Mouse (Mus musculus) hindbrain, embryonic 15.5 days (tissue): Measurements from ENCODE around the gene Eml5. TPM values are rescaled to one million over a fixed set of nuclear protein-coding genes. Genes with fewer than 3 reads are reported as not detected.

Source experiments
- ATAC-seq: fragments of 200-750 bp; cut with Nextera tagmentation; 2 replicates; pipeline ENCODE4 v1.8.0; 2017; ENCODE audit warnings: low read depth, moderate number of reproducible peaks, moderate TSS enrichment; ENCODE audit not compliant: low FRiP score
- H3K27ac ChIP-seq: fragments of 300-500 bp; sonication (generic); replicated peaks from 2 replicates; pipeline ENCODE4 v1.5.1; 2015; ENCODE audit warnings: mild to moderate bottlenecking, inconsistent platforms
- H3K27me3 ChIP-seq: fragments of 300-500 bp; sonication (generic); 2 replicates; pipeline ENCODE4 v1.6.1; 2015; ENCODE audit warnings: control low read depth, inconsistent platforms
- H3K36me3 ChIP-seq: fragments of 300-500 bp; sonication (generic); 2 replicates; pipeline ENCODE4 v1.6.1; 2015; ENCODE audit warnings: control low read depth, inconsistent platforms
- H3K4me1 ChIP-seq: fragments of 300-500 bp; sonication (generic); replicated peaks from 2 replicates; pipeline ENCODE4 v1.6.1; 2015; ENCODE audit warnings: control low read depth, inconsistent platforms
- H3K4me2 ChIP-seq: fragments of 300-500 bp; sonication (generic); 2 replicates; pipeline ENCODE4 v1.6.1; 2015; ENCODE audit warnings: moderate library complexity, mild to moderate bottlenecking, inconsistent platforms
- H3K4me3 ChIP-seq: fragments of 300-500 bp; sonication (generic); 2 replicates; pipeline ENCODE4 v1.5.1; 2015; ENCODE audit warnings: mild to moderate bottlenecking, inconsistent platforms
- H3K9ac ChIP-seq: fragments of 300-500 bp; sonication (generic); 2 replicates; pipeline ENCODE4 v1.6.1; 2015; ENCODE audit warnings: inconsistent platforms
- H3K9me3 ChIP-seq: fragments of 300-500 bp; sonication (generic); 2 replicates; pipeline ENCODE4 v1.6.1; 2016; ENCODE audit warnings: control low read depth, inconsistent platforms
- WGBS: fragments of 180-500 bp; shearing (Covaris S2); methylation state at CpG from one replicate; pipeline ENCODE4 v1.1.7; 2015; 5-methylcytosine and 5-hydroxymethylcytosine counted together
- polyA plus RNA-seq: library from polyadenylated mRNA; unstranded; fragments of >200 nt; fragmentation: Nextera tagmentation; extraction: Ambion mirVana; gene quantifications from 2 replicates; pipeline ENCODE4 v1.2.1, GENCODE M21; 2015

Eml5 gene
- polyA plus RNA-seq, 1 experiment from 2014 or later = 19.3 TPM

DNA sequence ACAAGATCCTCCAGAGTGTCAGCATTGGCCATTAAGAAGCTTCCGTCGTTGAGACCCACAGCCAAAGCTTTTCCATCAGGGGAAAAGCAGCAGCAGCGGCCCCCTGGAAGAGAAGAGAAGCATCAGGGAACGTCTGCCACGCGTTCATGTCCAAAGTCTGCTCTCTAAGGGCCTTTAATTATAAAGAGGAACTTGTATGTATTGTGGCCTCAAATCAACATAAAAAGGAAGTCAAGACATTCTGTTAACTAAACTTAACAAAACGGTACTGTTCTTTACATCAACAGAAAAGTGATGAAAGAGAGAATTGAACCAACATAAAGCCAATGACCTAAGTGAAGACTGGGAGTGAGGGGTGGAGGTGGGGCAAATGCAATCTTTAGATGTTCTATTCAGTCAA, 70.2 kb downstream of the Eml5 start:
- 86% methylated on average over 7 of the region's 7 CpGs for WGBS
- H3K27me3 ChIP-seq = no peaks in the 10 kb centered on the region

DNA sequence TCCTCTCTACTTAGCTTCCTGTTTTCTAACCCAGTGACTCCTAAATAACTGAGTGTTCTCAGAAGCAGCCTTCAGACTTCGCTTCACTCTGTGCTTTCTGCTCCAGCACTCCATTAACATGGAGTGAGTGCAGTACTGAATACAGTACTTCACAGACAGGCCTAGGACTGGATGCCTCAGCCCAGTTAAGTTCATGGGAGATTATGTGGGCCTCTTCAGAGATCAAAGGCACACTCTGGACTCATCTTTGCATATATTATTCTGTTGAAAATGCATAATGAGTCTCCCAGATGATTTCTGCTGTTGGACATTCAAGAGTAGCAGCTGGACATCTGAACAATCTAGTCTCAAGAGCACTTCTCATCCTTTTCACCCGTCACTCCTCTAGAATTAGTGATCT, 80.5 kb downstream of the Eml5 start:
- Histone ChIP-seq H3K27me3 (no peaks in the 10 kb centered on the region), H3K4me2 (no peak overlapping the region), H3K4me3 (no peak overlapping the region), H3K27ac (no peak overlapping the region), H3K36me3 (peaks cover 12% of the 10 kb centered on the region), H3K4me1 (no peaks in the 10 kb centered on the region), H3K9ac (no peak overlapping the region), H3K9me3 (no peaks in the 10 kb centered on the region)
- WGBS = 68% methylated on average over 2 of the region's 2 CpGs
- ATAC-seq = no peak

More for the DNA sequence above, 70.2 kb downstream of the Eml5 start:
- Histone ChIP-seq H3K36me3 (peaks cover 21% of the 10 kb centered on the region), H3K4me3 (no peak overlapping the region), H3K27ac (no peak overlapping the region), H3K4me2 (no peak overlapping the region), H3K4me1 (no peaks in the 10 kb centered on the region), H3K9me3 (no peaks in the 10 kb centered on the region), H3K9ac (no peak overlapping the region)
- no peak for ATAC-seq

DNA sequence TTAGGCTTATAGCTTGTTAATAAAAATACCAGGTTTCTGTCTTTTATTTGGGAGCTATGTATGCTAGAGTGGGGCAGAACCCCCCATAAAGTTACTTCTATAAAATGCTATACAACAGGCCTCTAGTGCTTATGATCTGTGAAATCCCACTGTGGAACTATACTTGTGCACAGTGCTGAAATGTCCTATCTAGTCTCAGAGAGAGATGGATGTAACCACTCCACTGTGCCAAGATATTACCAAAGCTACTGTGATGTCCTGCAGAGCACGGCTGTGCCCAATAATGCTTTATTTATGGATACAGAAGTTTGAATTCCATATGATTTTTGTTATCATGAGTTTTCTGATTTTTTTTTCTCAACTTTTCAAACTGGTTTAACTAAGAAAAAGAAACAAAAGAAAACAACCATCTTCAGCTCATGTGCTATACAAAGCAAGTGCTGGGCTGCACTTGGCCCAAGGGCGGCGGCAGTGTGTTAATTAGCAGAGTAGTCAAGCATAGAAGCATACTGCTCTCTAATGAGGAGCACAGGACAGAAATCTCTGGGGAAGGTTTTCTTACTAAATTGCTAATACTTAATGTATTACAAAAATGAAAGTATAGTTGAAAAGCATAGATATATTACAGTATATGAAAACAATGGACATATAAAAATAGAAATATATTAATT, 97.1 kb downstream of the Eml5 start:
- no peaks in the 10 kb centered on the region for H3K9me3 ChIP-seq
- no peak overlapping the region for H3K4me3 ChIP-seq
- no peak overlapping the region for H3K9ac ChIP-seq
- no peak overlapping the region for H3K27ac ChIP-seq
- H3K27me3 ChIP-seq = no peaks in the 10 kb centered on the region
- ATAC-seq = no peak
- H3K36me3 ChIP-seq = peaks cover 31% of the 10 kb centered on the region
- H3K4me1 ChIP-seq = no peaks in the 10 kb centered on the region
- 59% methylated on average over 3 of the region's 3 CpGs for WGBS
- no peak overlapping the region for H3K4me2 ChIP-seq

DNA sequence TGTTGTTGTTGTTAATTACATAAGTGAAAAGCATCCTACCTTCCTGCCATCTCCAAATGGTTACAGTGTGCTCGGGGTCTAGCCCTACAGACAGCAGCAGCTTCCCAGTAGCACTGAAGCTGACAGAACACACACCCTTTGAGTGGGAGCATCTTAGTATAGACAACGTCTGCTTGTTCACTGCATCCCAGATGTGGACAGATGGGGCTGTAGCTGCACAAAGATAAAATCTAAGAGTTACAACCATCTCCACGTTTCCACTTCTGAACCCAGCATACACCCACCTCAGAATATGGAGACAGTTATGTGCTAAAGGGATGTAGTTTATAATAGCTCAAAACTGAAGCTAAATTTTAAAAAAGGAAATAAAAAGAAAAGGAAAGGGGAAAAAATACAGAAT, 99.0 kb downstream of the Eml5 start:
- Histone ChIP-seq H3K9ac (no peak overlapping the region), H3K27me3 (no peaks in the 10 kb centered on the region)
- WGBS = 85% methylated on average over 3 of the region's 3 CpGs

DNA sequence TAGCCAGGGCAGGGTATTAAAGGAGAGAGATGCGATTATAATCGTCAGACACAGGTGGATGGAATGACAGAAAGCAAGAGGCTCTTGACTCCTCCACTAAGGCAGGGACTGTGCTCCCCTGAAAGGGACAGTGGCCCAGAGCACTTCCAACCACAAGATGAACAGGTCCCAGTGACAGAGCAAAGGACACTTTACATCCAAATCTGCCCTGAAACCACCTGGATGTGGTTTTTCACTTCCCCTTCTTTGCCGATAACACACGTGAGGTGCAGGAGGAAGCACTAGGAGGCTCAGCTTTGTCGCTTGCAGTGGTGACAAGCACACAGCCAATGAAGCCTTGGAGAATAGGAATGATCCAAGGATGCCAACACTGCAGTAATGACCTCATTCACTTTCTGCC, 101.0 kb downstream of the Eml5 start:
- Histone ChIP-seq H3K4me2 (no peak overlapping the region), H3K27me3 (no peaks in the 10 kb centered on the region), H3K9me3 (no peaks in the 10 kb centered on the region), H3K4me3 (no peak overlapping the region), H3K9ac (no peak overlapping the region), H3K27ac (no peak overlapping the region), H3K4me1 (no peaks in the 10 kb centered on the region), H3K36me3 (peaks cover 42% of the 10 kb centered on the region)
- 90% methylated on average over 5 of the region's 5 CpGs for WGBS
- no peak for ATAC-seq

More for the DNA sequence above, 99.0 kb downstream of the Eml5 start:
- no peaks in the 10 kb centered on the region for H3K9me3 ChIP-seq
- H3K27ac ChIP-seq = no peak overlapping the region
- no peak overlapping the region for H3K4me2 ChIP-seq
- no peak for ATAC-seq
- H3K36me3 ChIP-seq = peaks cover 41% of the 10 kb centered on the region
- H3K4me1 ChIP-seq = no peaks in the 10 kb centered on the region
- no peak overlapping the region for H3K4me3 ChIP-seq

DNA sequence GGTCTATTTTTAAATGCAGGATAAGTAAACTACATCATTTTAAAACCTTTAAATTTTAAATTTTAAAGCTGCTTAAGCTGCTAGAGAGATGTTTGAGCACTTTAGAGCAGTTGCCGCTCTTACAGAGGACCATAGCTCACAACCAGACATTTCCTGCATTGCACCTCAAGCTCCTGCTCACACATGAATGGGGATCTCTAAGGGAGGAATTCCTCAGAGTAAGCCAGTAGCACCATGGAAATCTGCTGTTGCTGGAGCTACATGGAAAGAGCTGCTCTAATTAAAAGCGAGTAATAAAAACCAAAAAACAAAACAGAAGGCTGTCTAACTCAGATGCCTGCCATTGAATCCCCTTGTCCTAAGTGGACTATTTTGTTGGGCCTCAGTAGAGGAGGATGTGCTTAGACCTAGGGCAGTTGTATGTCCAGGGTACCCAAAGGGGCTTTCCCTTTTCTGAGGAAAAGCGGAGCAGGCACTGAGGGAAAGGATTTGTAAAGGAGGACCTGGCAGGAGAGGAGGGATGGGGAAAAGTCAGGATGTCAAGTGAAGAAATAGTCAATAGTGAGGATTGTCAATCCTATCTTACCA, 105.5 kb downstream of the Eml5 start:
- Histone ChIP-seq H3K9ac (no peak overlapping the region), H3K9me3 (no peaks in the 10 kb centered on the region), H3K27ac (0 out of 2 replicates have a peak overlapping the region, but pooled peaks have one; percentile 18), H3K4me3 (no peak overlapping the region), H3K4me1 (no peaks in the 10 kb centered on the region), H3K36me3 (peaks cover 69% of the 10 kb centered on the region), H3K27me3 (no peaks in the 10 kb centered on the region), H3K4me2 (no peak overlapping the region)
- peak; percentile 59; the same call in 1 of the 2 replicates for ATAC-seq
- WGBS = 74% methylated on average over 3 of the region's 3 CpGs

DNA sequence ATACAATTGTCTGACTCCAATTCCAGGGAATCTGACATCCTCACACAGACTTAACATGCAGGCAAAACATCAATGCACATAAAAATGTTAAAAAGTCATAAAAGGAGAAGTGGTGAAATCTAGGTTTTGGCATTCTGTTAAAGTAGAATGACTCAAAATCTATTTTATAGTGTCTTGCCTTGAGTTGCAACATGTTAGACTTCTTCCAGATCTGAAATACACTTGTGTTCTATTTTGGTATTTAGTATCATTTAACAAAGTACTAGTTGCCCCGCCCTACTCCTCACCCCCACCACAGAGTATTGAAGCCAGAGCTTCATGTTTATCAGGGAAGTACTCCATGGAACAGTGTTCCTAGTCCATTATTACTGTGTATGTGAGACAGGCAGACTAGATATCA, 117.0 kb downstream of the Eml5 start:
- no peaks in the 10 kb centered on the region for H3K4me1 ChIP-seq
- H3K27me3 ChIP-seq = no peaks in the 10 kb centered on the region
- no peak overlapping the region for H3K4me3 ChIP-seq
- no peaks in the 10 kb centered on the region for H3K9me3 ChIP-seq
- H3K27ac ChIP-seq = no peak overlapping the region
- ATAC-seq = no peak
- peaks cover 76% of the 10 kb centered on the region for H3K36me3 ChIP-seq
- WGBS = 97% methylated on average over 1 of the region's 1 CpGs
- H3K9ac ChIP-seq = no peak overlapping the region
- no peak overlapping the region for H3K4me2 ChIP-seq

DNA sequence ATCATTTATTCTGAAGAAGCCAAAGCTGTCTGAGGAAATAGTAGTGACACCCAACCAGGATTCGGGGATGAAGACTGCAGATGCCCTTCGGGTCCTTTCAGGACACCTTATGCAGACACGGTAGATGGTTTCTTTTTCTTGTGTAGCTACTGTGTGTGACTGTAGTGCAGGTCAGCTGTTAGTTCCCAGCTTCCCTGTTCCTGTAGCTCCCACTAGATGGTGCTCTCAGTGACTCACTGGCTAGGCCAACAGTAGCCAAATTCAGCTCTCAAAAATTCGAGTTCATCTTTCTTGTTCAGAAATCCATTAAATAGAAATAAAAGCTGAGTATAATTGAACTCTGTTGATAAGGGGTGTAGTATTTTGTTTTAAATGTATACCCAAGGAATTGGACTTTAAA, 122.1 kb downstream of the Eml5 start:
- H3K4me2 ChIP-seq = no peak overlapping the region
- H3K4me3 ChIP-seq = no peak overlapping the region
- peaks cover 73% of the 10 kb centered on the region for H3K36me3 ChIP-seq
- H3K27ac ChIP-seq = no peak overlapping the region
- H3K4me1 ChIP-seq = no peaks in the 10 kb centered on the region
- 83% methylated on average over 4 of the region's 4 CpGs for WGBS
- ATAC-seq = no peak
- no peak overlapping the region for H3K9ac ChIP-seq
- H3K9me3 ChIP-seq = no peaks in the 10 kb centered on the region
- no peaks in the 10 kb centered on the region for H3K27me3 ChIP-seq

DNA sequence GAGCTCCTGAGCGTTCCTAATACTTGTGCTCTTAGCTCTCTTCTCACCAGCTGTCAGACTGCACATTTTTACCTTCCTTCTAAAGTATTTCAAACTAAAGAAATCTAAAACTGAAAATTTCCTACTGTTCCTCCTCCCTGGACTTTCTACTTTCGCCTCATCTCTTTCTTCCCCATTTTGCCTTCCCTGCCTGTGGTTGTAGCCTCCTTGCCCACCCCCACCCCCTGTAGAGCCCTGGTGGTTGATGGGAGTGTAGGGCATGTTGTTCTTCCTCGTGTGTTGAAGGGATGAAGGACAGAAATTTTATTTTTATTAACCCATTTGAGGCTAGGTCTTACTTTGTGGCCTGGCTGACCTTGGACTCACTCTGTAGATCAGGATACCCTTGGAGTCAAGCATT, 123.8 kb downstream of the Eml5 start:
- WGBS = 80% methylated on average over 3 of the region's 3 CpGs
- Histone ChIP-seq H3K4me1 (no peaks in the 10 kb centered on the region), H3K4me2 (no peak overlapping the region), H3K9ac (no peak overlapping the region), H3K36me3 (peaks cover 68% of the 10 kb centered on the region), H3K4me3 (no peak overlapping the region), H3K27ac (no peak overlapping the region), H3K27me3 (no peaks in the 10 kb centered on the region), H3K9me3 (no peaks in the 10 kb centered on the region)
- ATAC-seq = no peak

DNA sequence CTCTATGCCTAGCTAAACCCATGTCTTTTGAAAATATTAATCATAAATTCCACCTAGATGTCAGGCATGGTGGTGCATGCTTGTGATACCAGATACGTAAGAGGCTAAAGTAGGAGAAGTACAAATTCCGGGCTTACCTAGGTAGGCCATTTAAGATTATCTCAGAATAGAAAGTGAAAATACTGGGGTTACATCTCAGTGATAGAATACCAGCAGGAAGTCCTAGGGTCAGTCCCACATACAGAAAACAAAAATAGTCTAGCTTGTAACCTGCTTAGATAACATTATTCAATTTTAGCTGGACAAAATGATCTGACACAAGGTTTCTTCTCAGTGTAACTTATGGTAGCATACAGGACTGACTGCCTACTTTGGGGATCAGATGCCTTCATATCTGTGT, 135.0 kb downstream of the Eml5 start:
- no peaks in the 10 kb centered on the region for H3K4me1 ChIP-seq
- ATAC-seq = no peak
- H3K4me3 ChIP-seq = no peak overlapping the region
- no peaks in the 10 kb centered on the region for H3K9me3 ChIP-seq
- no peaks in the 10 kb centered on the region for H3K27me3 ChIP-seq
- no peak overlapping the region for H3K9ac ChIP-seq
- H3K36me3 ChIP-seq = peaks cover 80% of the 10 kb centered on the region
- H3K4me2 ChIP-seq = no peak overlapping the region
- H3K27ac ChIP-seq = no peak overlapping the region
- WGBS = 96% methylated on average over 2 of the region's 2 CpGs

DNA sequence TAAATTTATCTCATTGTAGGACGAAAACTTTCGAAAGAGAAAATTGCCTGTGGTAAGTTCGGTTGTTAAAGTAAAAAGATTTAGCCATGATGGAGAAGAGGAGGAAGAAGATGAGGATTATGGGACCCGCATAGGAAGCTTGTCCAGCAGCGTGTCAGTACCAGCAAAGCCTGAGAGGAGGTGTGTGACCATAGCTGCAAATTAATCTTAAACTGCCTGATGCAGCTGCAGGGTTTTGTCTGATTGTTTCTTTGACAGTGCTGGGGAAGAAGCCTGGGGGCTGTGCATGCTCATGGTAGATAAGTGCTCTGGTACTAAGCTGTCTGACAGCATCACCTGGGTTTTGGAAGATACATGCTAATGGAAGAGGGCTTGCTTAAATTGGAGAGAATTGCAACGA, 141.6 kb downstream of the Eml5 start:
- H3K4me3 ChIP-seq = no peak overlapping the region
- H3K27ac ChIP-seq = no peak overlapping the region
- no peaks in the 10 kb centered on the region for H3K4me1 ChIP-seq
- no peak overlapping the region for H3K9ac ChIP-seq
- 93% methylated on average over 6 of the region's 6 CpGs for WGBS
- no peak for ATAC-seq
- no peak overlapping the region for H3K4me2 ChIP-seq
- H3K9me3 ChIP-seq = no peaks in the 10 kb centered on the region
- H3K27me3 ChIP-seq = no peaks in the 10 kb centered on the region
- H3K36me3 ChIP-seq = peaks cover 70% of the 10 kb centered on the region

DNA sequence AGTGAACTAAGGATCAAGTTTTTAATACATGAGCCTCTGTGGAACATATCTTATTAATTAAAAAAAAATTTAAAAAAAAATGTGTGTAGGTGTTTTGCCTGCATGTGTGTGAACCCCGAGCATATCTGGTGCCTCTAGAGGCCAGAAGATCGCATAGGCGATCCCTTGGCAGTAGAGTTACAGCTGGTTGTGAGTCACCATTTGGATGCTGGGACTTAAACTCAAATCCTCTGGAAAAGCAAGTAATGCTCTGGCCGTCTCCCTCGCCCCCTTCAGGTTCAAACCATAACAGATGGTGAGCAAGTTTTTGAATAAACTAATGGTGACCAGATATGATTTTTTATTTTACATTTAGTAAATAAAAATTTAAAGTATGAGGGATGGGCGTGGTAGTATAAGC, 143.6 kb downstream of the Eml5 start:
- H3K4me2 ChIP-seq = no peak overlapping the region
- no peaks in the 10 kb centered on the region for H3K4me1 ChIP-seq
- H3K9ac ChIP-seq = no peak overlapping the region
- WGBS = 91% methylated on average over 6 of the region's 6 CpGs
- H3K27ac ChIP-seq = no peak overlapping the region
- ATAC-seq = no peak
- no peak overlapping the region for H3K4me3 ChIP-seq
- H3K9me3 ChIP-seq = no peaks in the 10 kb centered on the region
- H3K27me3 ChIP-seq = no peaks in the 10 kb centered on the region
- peaks cover 52% of the 10 kb centered on the region for H3K36me3 ChIP-seq

DNA sequence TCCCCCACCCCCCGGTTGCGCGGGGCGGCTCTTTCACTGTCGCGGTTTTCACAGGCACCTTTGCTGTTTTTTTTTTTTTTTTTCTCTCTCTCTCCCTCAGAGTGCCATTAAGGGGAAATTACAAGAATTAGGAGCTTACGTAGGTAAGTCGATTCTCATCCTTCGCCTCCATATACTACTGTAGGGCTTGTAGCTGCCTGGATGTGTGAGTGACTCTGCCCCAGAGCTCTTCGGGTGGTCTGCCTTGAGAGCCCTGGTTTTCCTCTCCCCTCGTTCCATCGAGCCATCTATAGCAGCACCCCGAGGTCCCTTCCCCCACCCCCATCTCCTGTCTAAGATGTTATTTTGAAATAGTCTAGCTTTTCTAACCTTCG, 153.9 kb downstream of the Eml5 start:
- Histone ChIP-seq H3K27ac (peak overlapping the region; percentile 96), H3K36me3 (no peaks in the 10 kb centered on the region), H3K4me1 (peaks cover 35% of the 10 kb centered on the region), H3K4me3 (peak overlapping the region; percentile 97), H3K9ac (peak overlapping the region; percentile 98), H3K9me3 (no peaks in the 10 kb centered on the region), H3K4me2 (peak overlapping the region; percentile 75), H3K27me3 (no peaks in the 10 kb centered on the region)
- WGBS = 2% methylated on average over 12 of the region's 14 CpGs
- ATAC-seq = peak; percentile 57
